Mouse (Mus musculus) embryo, embryonic 11.5 days (tissue): Measurements from ENCODE around the gene Slc2a4.

Experiments
- DNase-seq: peaks from one replicate; pipeline ENCODE4 v3.0.0-alpha.2; 2012; ENCODE audit warnings: low read depth, low spot score

Slc2a4 gene

GRCm38 (mm10) chr11:69901993-69902392, 46.0 kb downstream of the Slc2a4 start:
- no peak for DNase-seq

GRCm38 (mm10) chr11:69901406-69901846, 46.6 kb downstream of the Slc2a4 start:
- peak; percentile 92 for DNase-seq

- DNase-seq, result peak; percentile 94
Observed at GRCm38 (mm10) chr11:69900471-69901405, 47.2 kb downstream of the Slc2a4 start, which contains the start of the genes 2810408A11Rik and Neurl4. Gene 2810408A11Rik, minus strand, starts transcription at chr11:69900987. Gene Neurl4, plus strand, starts transcription at chr11:69901072.

- no peak for DNase-seq
Observed at GRCm38 (mm10) chr11:69899870-69900269, 48.1 kb downstream of the Slc2a4 start.

GRCm38 (mm10) chr11:69895291-69895690, 52.7 kb downstream of the Slc2a4 start, which contains the start of gene Acap1:
Gene Acap1, minus strand, starts transcription at chr11:69895539.
- no peak for DNase-seq

- DNase-seq, result no peak
Observed at GRCm38 (mm10) chr11:69894671-69895070, 53.3 kb downstream of the Slc2a4 start.
